Mouse (Mus musculus) gastrocnemius, adult 2 months (tissue): Measurements from ENCODE around the gene Cnot8. TPM values are rescaled to one million over a fixed set of nuclear protein-coding genes. Genes with fewer than 3 reads are reported as not detected.
A peak's percentile ranks its signal among the peaks of the same experiment; 100 is the strongest.
"Not testable (repeated sequence)": the region's sequence is repeated elsewhere in the genome, so short reads cannot be mapped to it uniquely, and the experiment has no call there.

Experiments used
- DNase-seq: peaks from one replicate; pipeline ENCODE4 v3.0.0; 2022
- H3K27ac ChIP-seq: fragments of 200-600 bp; 2 replicates; pipeline ENCODE4 v1.8.1; 2022; ENCODE audit warnings: mild to moderate bottlenecking
- H3K4me3 ChIP-seq: fragments of 200-600 bp; 2 replicates; pipeline ENCODE4 v1.8.1; 2022; ENCODE audit warnings: mild to moderate bottlenecking, moderate library complexity
- CTCF ChIP-seq: fragments of 200-600 bp; IDR thresholded peaks from 2 replicates; pipeline ENCODE4 v1.8.1; 2022; ENCODE audit warnings: antibody characterized with exemption, mild to moderate bottlenecking, moderate library complexity
- intact Hi-C: fragments of 180-260 bp; cut with DNase I; formaldehyde crosslinking; loops from one replicate; pipeline ENCODE4 v1.15.1; 2025
- total RNA-seq, 2 experiments: library from RNA; stranded (reverse); gene quantifications; 2 replicates each; pipeline ENCODE4 v1.2.3; 2021

Gene Cnot8
- total RNA-seq, 2 experiments from 2014 or later: 28.4 to 38.0 TPM

DNA sequence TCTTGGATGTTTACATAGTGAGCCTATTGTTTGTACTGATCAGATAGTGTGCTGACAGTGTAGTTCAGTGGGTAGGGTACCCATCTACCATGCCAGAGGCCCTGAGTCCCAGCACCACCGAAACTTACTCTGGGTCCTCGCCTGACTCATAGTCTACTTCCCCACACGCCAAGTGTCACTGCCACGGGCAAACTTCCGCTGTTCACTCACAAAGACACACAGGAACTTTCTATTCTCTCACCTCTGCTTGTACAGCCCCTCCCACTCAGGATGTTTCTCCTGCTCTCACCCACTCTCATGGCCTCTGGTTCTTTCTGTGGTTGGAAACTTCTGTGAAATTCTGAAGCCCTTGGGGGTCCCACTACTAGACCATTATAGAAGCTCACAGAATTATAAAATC lies 7.8 kb upstream of the Cnot8 start:
- TF ChIP-seq CTCF: no peak
- intact Hi-C loops: no loop called here
- Histone ChIP-seq H3K4me3 (no peak overlapping the region), H3K27ac (no peak overlapping the region)
- DNase-seq: no peak

DNA sequence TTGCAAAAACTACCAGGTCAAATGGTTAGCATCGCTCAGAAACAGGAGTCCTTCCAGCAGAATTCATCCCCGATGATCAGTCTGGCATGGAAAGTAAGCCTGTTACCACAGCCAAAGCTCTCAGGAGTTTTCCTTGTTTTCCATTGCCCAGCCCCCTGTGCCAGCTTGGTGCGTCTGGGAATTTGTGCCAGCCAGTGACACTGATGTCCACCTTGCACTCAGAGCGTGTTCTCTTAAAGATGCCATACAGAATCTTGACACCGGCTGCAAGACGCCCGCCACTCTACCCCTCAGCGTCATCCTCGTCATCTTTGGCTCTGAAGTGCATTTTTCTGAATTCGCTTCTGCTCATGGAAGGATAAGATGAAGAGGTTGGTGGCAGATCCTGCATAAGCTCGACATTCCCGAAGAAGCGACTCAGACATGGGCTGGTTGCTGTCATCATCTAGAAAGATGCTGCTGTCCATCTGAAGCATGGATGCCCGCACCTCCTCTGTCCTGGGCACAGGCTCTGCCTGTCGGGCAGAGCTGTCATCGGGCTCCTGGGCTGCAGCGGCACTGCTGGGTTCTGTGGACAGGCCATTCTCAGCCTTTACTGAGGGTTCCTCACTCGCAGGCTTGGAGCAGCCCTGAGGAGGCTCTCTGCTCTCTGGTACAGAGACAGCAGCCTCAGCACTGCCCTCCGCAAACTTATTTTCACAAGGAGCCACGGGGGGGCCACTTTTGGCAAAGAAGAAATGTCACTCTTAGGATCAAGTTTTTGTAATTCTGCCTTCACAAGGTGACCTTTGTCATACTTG lies 6.9 kb upstream of the Cnot8 start:
- H3K27ac ChIP-seq: peak overlapping the region; percentile 80
- H3K4me3 ChIP-seq: peak overlapping the region; percentile 82
- TF ChIP-seq CTCF: 0 out of 2 replicates have a peak, but pooled peaks have one; percentile 0
- intact Hi-C loops: no loop called here
- peak; percentile 45 for DNase-seq

DNA sequence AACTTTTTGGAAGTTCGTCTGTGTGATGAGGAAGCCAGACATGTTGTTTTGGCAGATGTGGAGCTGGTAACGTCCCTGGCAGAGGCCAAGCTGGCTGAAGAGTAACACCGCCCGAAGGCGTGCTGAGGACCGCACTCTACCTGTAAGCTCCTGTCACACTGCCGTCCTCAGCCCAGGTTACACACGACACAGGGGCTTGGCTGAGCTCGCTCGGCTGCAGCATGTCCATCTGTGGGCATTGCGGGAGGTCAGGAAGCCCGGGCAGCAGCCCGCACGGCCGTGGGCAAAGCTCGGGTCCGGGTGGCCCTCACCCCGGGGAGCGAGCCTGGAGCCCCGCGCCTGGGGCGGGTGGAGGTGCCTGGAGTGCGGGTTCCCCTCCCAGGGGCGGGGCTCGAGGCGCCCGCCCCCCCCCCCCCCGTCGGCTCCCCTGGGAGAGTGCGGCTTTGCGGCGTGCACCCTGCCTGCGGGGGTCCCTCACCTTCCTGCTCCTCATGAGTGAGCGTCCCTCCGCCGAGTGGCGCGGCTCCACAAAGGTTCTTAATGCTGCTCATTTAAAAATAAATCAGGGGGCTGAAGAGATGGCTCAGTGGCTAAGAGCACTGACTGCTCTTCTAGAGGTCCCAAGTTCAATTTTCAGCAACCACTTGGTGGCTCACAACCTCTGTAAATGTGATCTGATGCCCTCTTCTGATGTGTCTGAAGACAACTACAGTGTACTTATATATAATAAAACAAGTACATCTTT lies 6.2 kb upstream of the Cnot8 start:
- DNase-seq: peak; percentile 36
- intact Hi-C loops: no loop called here
- 0 out of 2 replicates have a peak, but pooled peaks have one; percentile 0 for TF ChIP-seq CTCF
- Histone ChIP-seq H3K27ac (peak overlapping the region; percentile 80), H3K4me3 (peak overlapping the region; percentile 82)

DNA sequence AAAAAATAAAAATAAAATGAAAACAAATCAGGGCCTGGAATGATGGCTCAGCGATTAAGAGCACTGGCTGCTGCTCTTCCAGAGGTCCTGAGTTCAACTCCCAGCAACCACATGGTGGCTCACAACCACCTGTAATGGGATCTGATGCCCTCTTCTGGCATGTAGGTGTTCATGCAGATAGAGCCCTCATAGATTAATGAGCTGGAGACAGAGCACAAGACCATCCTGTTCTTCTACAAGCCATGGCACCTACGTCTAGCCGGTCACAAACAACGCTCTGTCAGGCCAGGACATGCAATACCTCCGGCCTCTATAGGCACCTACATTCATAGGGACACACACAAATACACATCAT lies 5.6 kb upstream of the Cnot8 start:
- H3K27ac ChIP-seq, DNase-seq, intact Hi-C loops: not testable (repeated sequence)
- peak; percentile 47 for TF ChIP-seq CTCF
- H3K4me3 ChIP-seq: peak overlapping the region; percentile 82

DNA sequence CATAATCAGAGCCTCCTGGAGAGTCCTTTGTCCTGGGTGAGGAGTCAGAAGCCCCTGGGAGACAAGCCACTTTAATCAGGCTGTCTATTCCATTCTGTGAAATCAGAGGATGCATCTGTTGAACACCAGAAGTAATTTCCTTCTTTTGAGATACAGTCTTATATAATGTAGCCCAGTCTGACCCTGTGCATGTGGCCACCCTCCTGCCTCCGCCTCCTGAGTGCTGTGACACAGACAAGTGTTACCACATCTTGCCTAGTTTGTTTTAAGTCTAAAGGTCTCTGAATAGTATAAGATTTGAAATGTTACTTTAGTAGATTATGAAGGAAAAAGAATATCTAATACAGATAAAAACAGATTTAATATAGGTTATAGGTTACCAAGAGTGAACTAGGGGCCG lies 3.9 kb upstream of the Cnot8 start:
- intact Hi-C loops: loop anchor here (5.0 to 10.0 kb wide), 3 partner anchors 93 to 225 kb away; partner anchors contain the start of gene Larp1

DNA sequence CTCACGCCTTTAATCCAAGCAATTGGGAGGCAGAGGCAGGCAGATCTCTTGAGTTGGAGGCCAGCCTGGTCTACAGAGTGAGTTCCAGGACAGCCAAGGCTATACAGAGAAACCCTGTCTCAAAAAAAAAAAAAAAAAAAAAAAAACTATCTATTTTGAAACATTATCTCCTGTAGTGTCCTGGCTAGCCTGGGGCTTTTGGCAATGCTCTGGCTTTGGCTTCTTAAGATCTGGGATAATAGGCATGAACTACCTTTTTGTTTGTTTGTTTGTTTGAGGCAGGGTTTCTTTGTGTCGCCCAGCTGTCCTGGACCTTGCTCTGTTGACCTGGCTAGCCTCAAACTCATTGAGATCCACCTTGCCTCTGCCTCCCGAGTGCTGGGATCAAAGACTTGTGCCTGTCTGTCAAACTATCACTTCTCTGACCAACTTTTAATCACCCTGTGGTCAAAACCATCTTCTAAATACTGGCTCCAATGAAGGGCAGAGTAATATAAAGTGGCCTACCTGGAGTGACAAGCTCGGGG lies 2.7 kb upstream of the Cnot8 start:
- no peak for DNase-seq
- Histone ChIP-seq H3K4me3 (no peak overlapping the region), H3K27ac (no peak overlapping the region)
- intact Hi-C loops: loop anchor here (5.0 to 10.0 kb wide), 3 partner anchors 94 to 224 kb away; partner anchors contain the start of gene Larp1
- no peak for TF ChIP-seq CTCF

More for the DNA sequence above, 3.9 kb upstream of the Cnot8 start:
- DNase-seq: no peak
- Histone ChIP-seq H3K4me3 (no peak overlapping the region), H3K27ac (no peak overlapping the region)
- TF ChIP-seq CTCF: no peak

DNA sequence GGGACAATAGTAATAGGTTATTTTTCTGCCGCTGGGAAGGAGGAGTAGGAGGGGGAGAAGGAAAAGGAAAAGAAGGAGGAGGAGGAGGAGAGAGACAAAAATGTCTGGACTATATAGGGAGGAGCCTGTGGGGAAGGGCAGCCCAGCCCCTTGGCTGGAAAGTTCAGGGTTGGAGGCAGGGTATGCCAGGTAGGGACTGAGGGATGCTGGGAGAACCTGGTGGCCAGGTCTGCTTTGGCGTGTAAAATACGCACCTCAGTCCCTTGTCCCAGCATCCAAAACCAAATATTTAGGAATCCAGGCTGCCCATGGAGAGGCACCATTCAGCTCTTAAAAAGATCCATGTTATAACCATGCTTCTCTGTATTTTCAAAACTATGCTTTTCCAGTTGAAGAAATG lies 1.8 kb upstream of the Cnot8 start:
- no peak overlapping the region for H3K27ac ChIP-seq
- DNase-seq: no peak
- no peak overlapping the region for H3K4me3 ChIP-seq
- intact Hi-C loops: loop anchor here (5.0 to 10.0 kb wide), 3 partner anchors 95 to 223 kb away; partner anchors contain the start of gene Larp1
- no peak for TF ChIP-seq CTCF

DNA sequence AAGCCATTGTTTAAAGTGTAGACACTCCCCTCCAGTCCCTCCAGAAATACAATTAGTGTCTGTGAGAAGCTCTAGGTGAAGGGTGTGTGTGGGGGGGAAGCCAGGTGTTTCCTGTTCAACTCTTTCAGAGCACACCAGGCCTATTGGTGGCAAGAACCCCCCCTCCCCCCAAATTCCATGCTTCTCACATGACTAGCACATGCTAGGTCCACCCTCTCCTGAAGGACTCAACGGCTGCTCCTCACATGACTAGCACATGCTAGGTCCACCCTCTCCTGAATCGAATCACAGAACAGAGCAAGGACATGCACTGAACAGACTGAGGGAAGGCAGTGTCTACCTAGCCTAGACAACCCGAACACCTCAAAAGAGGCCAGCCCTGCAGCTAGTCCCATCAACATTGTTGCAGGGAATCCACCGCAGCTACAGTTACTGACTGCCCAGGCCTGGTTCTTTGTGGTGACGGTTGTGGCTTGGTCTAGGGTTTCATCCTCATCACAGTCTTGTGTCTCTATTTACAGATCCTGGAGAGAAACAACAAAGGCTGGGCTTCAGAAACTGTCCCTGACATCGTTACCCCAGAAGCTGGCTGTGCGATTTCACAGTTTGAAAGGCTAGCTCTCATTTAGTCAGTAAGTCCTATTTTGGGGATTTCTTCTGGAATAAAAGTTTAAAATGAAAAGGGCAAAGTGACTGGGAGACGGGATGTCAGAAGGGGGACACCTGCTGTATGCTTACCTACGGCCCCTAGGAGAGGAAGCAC lies 1.2 kb upstream of the Cnot8 start:
- DNase-seq: no peak
- intact Hi-C loops: loop anchor here (5.0 to 10.0 kb wide), 3 partner anchors 95 to 222 kb away; partner anchors contain the start of gene Larp1
- no peak for TF ChIP-seq CTCF
- Histone ChIP-seq H3K27ac (peak overlapping the region; percentile 97; the same call in 1 of the 2 replicates), H3K4me3 (peak overlapping the region; percentile 100; the same call in 1 of the 2 replicates)

DNA sequence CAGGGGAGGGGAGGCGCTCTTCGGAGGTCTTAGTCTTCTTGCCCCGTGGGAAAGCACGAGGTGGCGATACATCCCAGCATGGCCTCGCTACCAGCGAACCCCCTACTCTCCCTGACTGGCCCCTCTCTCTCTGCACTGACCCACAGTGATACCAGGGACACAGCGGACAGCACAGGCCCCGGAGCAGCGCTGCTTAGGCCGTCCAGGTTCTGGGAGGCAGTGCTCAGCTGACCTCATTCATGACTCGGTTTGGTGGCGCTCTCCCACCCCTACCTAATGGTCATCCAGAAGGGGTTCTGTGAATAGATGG lies 654 bp upstream of the Cnot8 start:
- TF ChIP-seq CTCF: no peak

DNA sequence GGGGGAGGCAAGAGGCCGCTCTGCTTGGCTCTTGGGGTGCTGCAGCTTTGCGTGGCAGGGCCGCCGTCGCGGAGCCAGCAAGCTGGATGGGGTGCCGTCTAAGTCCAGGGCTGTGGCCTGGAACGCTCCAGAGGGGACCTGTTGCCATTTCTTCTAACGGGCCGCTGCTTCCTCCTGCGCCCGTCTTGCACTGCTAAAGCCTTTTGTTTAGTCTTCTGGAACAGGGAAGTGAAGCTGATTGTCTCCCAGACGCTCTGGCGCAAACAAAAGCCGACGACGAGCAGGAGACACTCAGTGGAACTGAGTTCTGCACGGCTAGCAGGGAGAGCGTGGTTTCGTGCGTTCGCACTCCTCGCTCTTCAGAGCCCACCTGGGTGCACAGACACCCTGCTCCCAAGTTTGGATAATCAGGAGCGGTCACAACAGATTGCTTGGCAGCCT lies 418 bp downstream of the Cnot8 start:
- no peak for DNase-seq
- peak overlapping the region; percentile 100 for H3K4me3 ChIP-seq
- no peak for TF ChIP-seq CTCF
- peak overlapping the region; percentile 97 for H3K27ac ChIP-seq
- intact Hi-C loops: loop anchor here (5.0 to 10.0 kb wide), 3 partner anchors 97 to 220 kb away; partner anchors contain the start of gene Larp1

More for the DNA sequence above, 654 bp upstream of the Cnot8 start:
- DNase-seq: peak; percentile 40
- intact Hi-C loops: loop anchor here (5.0 to 10.0 kb wide), 3 partner anchors 96 to 222 kb away; partner anchors contain the start of gene Larp1
- H3K4me3 ChIP-seq: peak overlapping the region; percentile 100
- H3K27ac ChIP-seq: peak overlapping the region; percentile 97

DNA sequence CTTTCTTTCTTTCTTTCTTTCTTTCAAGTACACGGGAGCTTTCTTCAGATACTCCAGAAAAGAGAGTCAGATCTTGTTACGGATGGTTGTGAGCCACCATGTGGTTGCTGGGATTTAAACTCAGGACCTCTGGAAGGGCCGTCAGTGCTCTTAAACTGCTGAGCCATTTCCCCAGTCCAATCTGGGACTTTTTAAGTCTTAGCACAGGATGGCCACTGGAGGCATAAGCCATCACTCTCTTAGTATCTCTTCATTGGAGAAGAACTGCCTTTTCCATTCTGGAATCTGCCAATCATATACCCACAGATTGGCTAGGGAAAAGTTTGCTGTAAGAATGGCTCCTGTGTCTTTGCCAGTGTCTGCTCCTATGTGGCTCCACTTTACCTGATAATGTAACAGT lies 3.1 kb downstream of the Cnot8 start:
- peak; percentile 22; the same call in 1 of the 2 replicates for TF ChIP-seq CTCF
- no peak for DNase-seq
- intact Hi-C loops: loop anchor here (10.0 kb wide), 1 partner anchor 218 kb away; no protein-coding TSS in a partner anchor
- Histone ChIP-seq H3K27ac (0 out of 2 replicates have a peak overlapping the region, but pooled peaks have one; percentile 6), H3K4me3 (no peak overlapping the region)
